Comparison of ENCODE assay signal across 8 mouse cellular contexts in genomic region chr2:167688498-167689451, GRCm38 (mm10). TPM values are rescaled to one million over a fixed set of nuclear protein-coding genes. Genes with fewer than 3 reads are reported as not detected.
DNase-seq lines count a peak whose midpoint lies in the region; ATAC-seq and TF ChIP-seq lines count a peak whose summit lies in the region.

Gene Cebpb, plus strand, starts transcription at chr2:167688915.

- peaks cover 30% of the 10 kb centered on the region for H3K79me3 ChIP-seq in C2C12 (ENCODE audit: low read depth)

- WGBS in heart, embryonic 13.5 days = under 1% methylated on average over 124 of the region's 147 CpGs
- under 1% methylated on average over 114 of the region's 147 CpGs for WGBS in kidney, postnatal 0 days
- under 1% methylated on average over 127 of the region's 147 CpGs for WGBS in liver, embryonic 12.5 days (ENCODE audit: insufficient replicate concordance)

- H3K27me3 ChIP-seq in C2C12 (ENCODE audit: control insufficient read depth, insufficient read depth, insufficient read length) (no peaks in the 10 kb centered on the region), myocyte (ENCODE audit: control insufficient read depth, insufficient read depth, insufficient read length) (no peaks in the 10 kb centered on the region)
- peaks cover 40% of the 10 kb centered on the region for H3K27me3 ChIP-seq in heart, embryonic 13.5 days (replicated peaks)
- no peaks in the 10 kb centered on the region for H3K27me3 ChIP-seq in kidney, postnatal 0 days (ENCODE audit: insufficient read depth, low read length)
- peaks cover 53% of the 10 kb centered on the region for H3K27me3 ChIP-seq in liver, embryonic 12.5 days (replicated peaks)

- peaks cover 46% of the 10 kb centered on the region for H3K79me2 ChIP-seq in C2C12 (ENCODE audit: control insufficient read depth, insufficient read depth)
- peaks cover 28% of the 10 kb centered on the region for H3K79me2 ChIP-seq in myocyte (ENCODE audit: control insufficient read depth, insufficient read depth)

- peak within 1 kb of the TSS; percentile 91 for H3K9ac ChIP-seq in heart, embryonic 13.5 days
- peak within 1 kb of the TSS; percentile 86 for H3K9ac ChIP-seq in kidney, postnatal 0 days (ENCODE audit: low read depth, low read length)
- peak within 1 kb of the TSS; percentile 77 for H3K9ac ChIP-seq in liver, embryonic 12.5 days

- peak within 1 kb of the TSS; percentile 90 for H3ac ChIP-seq in C2C12 (ENCODE audit: control insufficient read depth, insufficient read length, low read depth)
- peak within 1 kb of the TSS; percentile 97 for H3ac ChIP-seq in myocyte (ENCODE audit: control insufficient read depth, insufficient read length)

- ATAC-seq in erythroid progenitor cell, adult 5-6 weeks (replicated peaks; ENCODE audit: low FRiP score, poor library complexity, severe bottlenecking) = peak; percentile 65
- peak; percentile 44; the same call in 1 of the 2 replicates for ATAC-seq in heart, embryonic 13.5 days (ENCODE audit: extremely low read depth, insufficient number of reproducible peaks, low FRiP score, low TSS enrichment)
- peak; percentile 62 for ATAC-seq in kidney, postnatal 0 days (replicated peaks; ENCODE audit: low FRiP score, low read depth)
- ATAC-seq in liver, embryonic 12.5 days = peak; percentile 75

- peak within 1 kb of the TSS; percentile 86 for H3K4me3 ChIP-seq in C2C12 (ENCODE audit: insufficient read depth, poor library complexity, severe bottlenecking)
- peak within 1 kb of the TSS; percentile 81 for H3K4me3 ChIP-seq in heart, embryonic 13.5 days
- peak within 1 kb of the TSS; percentile 74 for H3K4me3 ChIP-seq in kidney, postnatal 0 days (replicated peaks; ENCODE audit: low read depth, low read length)
- H3K4me3 ChIP-seq in liver, embryonic 12.5 days = peak within 1 kb of the TSS; percentile 72
- peak within 1 kb of the TSS; percentile 95 for H3K4me3 ChIP-seq in myocyte

- H3K9me3 ChIP-seq in heart, embryonic 13.5 days = no peaks in the 10 kb centered on the region
- no peaks in the 10 kb centered on the region for H3K9me3 ChIP-seq in kidney, postnatal 0 days (replicated peaks; ENCODE audit: low read length)
- no peaks in the 10 kb centered on the region for H3K9me3 ChIP-seq in liver, embryonic 12.5 days (replicated peaks)

- H3K36me3 ChIP-seq in C2C12 (ENCODE audit: control insufficient read depth, insufficient read depth) (peaks cover 20% of the 10 kb centered on the region), myocyte (ENCODE audit: control insufficient read depth, insufficient read depth) (peaks cover 13% of the 10 kb centered on the region)
- no peaks in the 10 kb centered on the region for H3K36me3 ChIP-seq in heart, embryonic 13.5 days
- H3K36me3 ChIP-seq in kidney, postnatal 0 days (ENCODE audit: insufficient read depth, low read length) = no peaks in the 10 kb centered on the region
- H3K36me3 ChIP-seq in liver, embryonic 12.5 days = no peaks in the 10 kb centered on the region; the same call in 1 of the 2 replicates

- peak; percentile 98 for TF ChIP-seq POLR2A in myocyte (IDR thresholded peaks at IDR 0.05; ENCODE audit: insufficient read length, low read depth)

- peak within 1 kb of the TSS; percentile 93 for H3K4me2 ChIP-seq in heart, embryonic 13.5 days
- peak within 1 kb of the TSS; percentile 88 for H3K4me2 ChIP-seq in kidney, postnatal 0 days (ENCODE audit: low read length)
- H3K4me2 ChIP-seq in liver, embryonic 12.5 days = peak within 1 kb of the TSS; percentile 87
- peak within 1 kb of the TSS; percentile 60 for H3K4me2 ChIP-seq in myocyte (ENCODE audit: low read depth)

- peak within 1 kb of the TSS; percentile 75 for H3K27ac ChIP-seq in heart, embryonic 13.5 days (replicated peaks)
- peak within 1 kb of the TSS; percentile 85 for H3K27ac ChIP-seq in kidney, postnatal 0 days
- H3K27ac ChIP-seq in liver, embryonic 12.5 days = peak within 1 kb of the TSS; percentile 80

- peak; percentile 89 for TF ChIP-seq CTCF in C2C12 (IDR thresholded peaks at IDR 0.05; ENCODE audit: control insufficient read depth, insufficient read depth, insufficient read length)
- peak; percentile 67 for TF ChIP-seq CTCF in kidney, postnatal 0 days (IDR thresholded peaks at IDR 0.05; ENCODE audit: low read depth)

- H3K4me1 ChIP-seq in heart, embryonic 13.5 days = peaks cover 26% of the 10 kb centered on the region
- H3K4me1 ChIP-seq in kidney, postnatal 0 days (replicated peaks; ENCODE audit: insufficient read depth, low read length) = 0 out of 2 replicates have a peak, but pooled peaks cover 3% of the 10 kb centered on the region
- H3K4me1 ChIP-seq in liver, embryonic 12.5 days = peaks cover 60% of the 10 kb centered on the region

- DNase-seq in brain, adult 2 months (ENCODE audit: low read depth, low spot score) = peak; percentile 80
- peak; percentile 78 for DNase-seq in kidney, postnatal 0 days (ENCODE audit: low spot score)
- DNase-seq in spleen, postnatal 4 days (ENCODE audit: low spot score in 2 of 2) = peak; percentile 82 to 90

TF ChIP-seq in C2C12, 6 proteins besides CTCF, POLR2A, EP300 and RAD21:
- TF ChIP-seq FOSL1 (IDR thresholded peaks at IDR 0.05; ENCODE audit: insufficient read depth, low read length, poor library complexity, severe bottlenecking) = no peak
- TF ChIP-seq USF1 (IDR thresholded peaks at IDR 0.05; ENCODE audit: low read depth) = no peak
- no peak for TF ChIP-seq CEBPB (IDR thresholded peaks at IDR 0.05; ENCODE audit: low read depth)
- TF ChIP-seq MYOG (IDR thresholded peaks at IDR 0.05; ENCODE audit: control insufficient read depth, extremely low read depth, insufficient read length) = no peak
TF ChIP-seq in C2C12: peak in this region for 0.

TF ChIP-seq in myocyte, 11 proteins besides CTCF, POLR2A, EP300 and RAD21:
- TF ChIP-seq USF1 (IDR thresholded peaks at IDR 0.05; ENCODE audit: low read depth) (no peak), TCF3 (IDR thresholded peaks at IDR 0.05; ENCODE audit: insufficient read length, low read depth) (peak; percentile 44), POLR2AphosphoS2 (IDR thresholded peaks at IDR 0.05; ENCODE audit: insufficient read length, low read depth) (peak; percentile 95), MYOD1 (IDR thresholded peaks at IDR 0.05; ENCODE audit: control insufficient read depth in 1 of 3, insufficient read length in 2 of 3, low read depth in 2 of 3) (peak in 1 of 3 experiments; percentile 8), MYOG (IDR thresholded peaks at IDR 0.05; ENCODE audit: control insufficient read depth in 1 of 3, insufficient read depth in 1 of 3, insufficient read length in 2 of 3, low read depth in 2 of 3) (peak in 1 of 3 experiments; percentile 15)

RNA-seq across cellular contexts. Expression of gene Cebpb, which starts in this region (rescaled TPM):
- polyA plus RNA-seq in C2C12 (2012; fragmentation: generic; extraction: Trizol) (23.8 TPM), myocyte (2012; fragmentation: generic; extraction: Trizol) (74.7 TPM)
- total RNA-seq in erythroid progenitor cell, adult 5-6 weeks (2015; ENCODE audit: low replicate concordance) = 6.3 and 6.5 TPM in 2 replicates
- total RNA-seq in erythroid progenitor cell, adult 5-6 weeks (2017; ENCODE audit: low replicate concordance) = 4.4 and 8.4 TPM in 2 replicates
- polyA plus RNA-seq in heart, embryonic 13.5 days (2015; fragmentation: Nextera tagmentation; extraction: Ambion mirVana) = 2.0 and 4.5 TPM in 2 replicates
- polyA plus RNA-seq in kidney, postnatal 0 days (2015; fragmentation: Nextera tagmentation; extraction: Ambion mirVana) = 13.0 and 22.2 TPM in 2 replicates
- polyA plus RNA-seq in liver, embryonic 12.5 days (2016; fragmentation: Nextera tagmentation; extraction: Ambion mirVana) = 21.8 and 23.4 TPM in 2 replicates

Comparison
In these comparisons a context has a peak if more than half of its experiments do, and no peak if none do; other contexts are left out.
1. Peak in every context shown above with its lines: DNase-seq, ATAC-seq, H3K4me3 ChIP-seq and H3K27ac ChIP-seq.